ENCODE assay signal across 16 mouse cellular contexts in the genomic region with DNA sequence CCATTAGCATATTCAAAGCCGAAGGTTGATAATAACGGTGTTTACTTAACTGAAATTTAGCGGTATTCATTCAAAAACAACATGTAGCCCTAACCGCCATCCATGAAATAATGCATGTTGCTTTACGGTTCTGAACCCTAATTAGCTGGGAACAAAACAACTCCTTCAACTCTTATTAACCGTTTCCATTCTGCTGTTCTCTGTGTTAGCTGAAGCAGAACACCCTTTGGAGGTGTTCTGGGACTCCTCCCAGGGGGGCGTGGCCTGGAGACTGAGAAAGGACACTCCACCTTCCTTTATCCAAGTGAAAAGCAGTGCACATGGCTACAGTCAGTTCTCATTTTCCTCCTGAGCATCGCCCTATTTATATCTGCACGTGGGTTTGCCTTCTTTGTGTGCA. TPM values are rescaled to one million over a fixed set of nuclear protein-coding genes. Genes with fewer than 3 reads are reported as not detected.
"Had no signal": no experiment of that assay in that cellular context is flagged by ENCODE, and none has a peak within 500 bp of the region (broad histone marks: within the 10 kb centered on the region; RNA-seq: fewer than 3 reads in every experiment).

No protein-coding gene starts in this region.

- H3K27ac ChIP-seq: left cerebral cortex, adult 2 months; liver, embryonic 13.5 days; stomach, embryonic 15.5 days had no signal

- H3K9ac ChIP-seq: liver, embryonic 13.5 days; stomach, embryonic 15.5 days had no signal

- H3K4me2 ChIP-seq: liver, embryonic 13.5 days; midbrain, embryonic 11.5 days; stomach, embryonic 15.5 days had no signal

- H3K4me3 ChIP-seq: left cerebral cortex, adult 2 months; liver, embryonic 13.5 days; stomach, embryonic 15.5 days had no signal

- DNase-seq: kidney, adult 9 months; kidney, postnatal 14 days; kidney, postnatal 4 days; layer of hippocampus, adult 9-11 months; layer of hippocampus, postnatal 36 days; liver, embryonic 13.5 days; lung, adult 2 months; lung, postnatal 14 days; lung, postnatal 4 days; midbrain, embryonic 14.5 days; right cerebral cortex, postnatal 25 days; spleen, adult 18-20 months; thymus, postnatal 36 days had no signal

- H3K36me3 ChIP-seq: liver, embryonic 13.5 days; stomach, embryonic 15.5 days had no signal

- H3K4me1 ChIP-seq: liver, embryonic 13.5 days; stomach, embryonic 15.5 days had no signal

- H3K9me3 ChIP-seq: liver, embryonic 13.5 days; stomach, embryonic 15.5 days had no signal

- H3K27me3 ChIP-seq: stomach, embryonic 15.5 days had no signal

RNA-seq across cellular contexts. Expression of gene Egr2, which starts 8.8 kb away (rescaled TPM):
- polyA plus RNA-seq: midbrain, embryonic 11.5 days had no signal
